Mouse (Mus musculus): Measurements from ENCODE around the gene Plekha7. TPM values are rescaled to one million over a fixed set of nuclear protein-coding genes. Genes with fewer than 3 reads are reported as not detected.

The Plekha7 gene
- polyA plus RNA-seq, 1 experiment, result not detected

GRCm38 (mm10) chr7:116206806-116207571 is 101.2 kb downstream of the Plekha7 start:
- Histone ChIP-seq H3K4me3 (ENCODE audit: insufficient read depth, low read depth, low read length) (no peak overlapping the region), H3K4me1 (ENCODE audit: control insufficient read depth, insufficient read depth, low read length) (peaks cover 13% of the 10 kb centered on the region), H3K27ac (ENCODE audit: insufficient read depth, low read depth, low read length) (no peak overlapping the region)
- WGBS, result 76% methylated on average over 7 of the region's 7 CpGs
- no peak for TF ChIP-seq POLR2A (IDR thresholded peaks at IDR 0.05; ENCODE audit: insufficient read depth, low read depth, low read length)
- TF ChIP-seq CTCF (IDR thresholded peaks at IDR 0.05; ENCODE audit: insufficient read depth, low read depth, low read length), result no peak

DNA sequence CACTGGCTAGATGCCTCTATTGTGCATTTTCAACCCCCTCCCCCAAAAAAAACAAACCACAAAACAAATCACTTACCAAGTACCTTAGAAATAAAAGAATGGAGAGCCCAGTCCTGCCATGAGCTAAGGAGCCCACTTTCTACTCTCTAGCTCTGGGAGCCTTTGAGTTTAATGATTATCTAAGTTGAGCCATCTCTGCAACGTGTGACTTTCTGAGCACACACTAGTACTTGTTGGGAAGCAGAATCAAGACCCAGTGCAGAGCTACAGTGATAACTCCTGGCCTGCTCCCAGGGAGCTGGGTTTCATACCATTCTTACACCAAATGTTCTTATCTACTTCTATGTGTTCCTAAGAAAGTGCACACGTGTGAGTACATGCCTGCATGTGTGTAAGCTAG is 102.7 kb downstream of the Plekha7 start:
- Histone ChIP-seq H3K27ac (ENCODE audit: insufficient read depth, low read depth, low read length) (no peak overlapping the region), H3K4me1 (ENCODE audit: control insufficient read depth, insufficient read depth, low read length) (peaks cover 11% of the 10 kb centered on the region), H3K4me3 (ENCODE audit: insufficient read depth, low read depth, low read length) (no peak overlapping the region)
- no peak for TF ChIP-seq CTCF (IDR thresholded peaks at IDR 0.05; ENCODE audit: insufficient read depth, low read depth, low read length)
- no peak for TF ChIP-seq POLR2A (IDR thresholded peaks at IDR 0.05; ENCODE audit: insufficient read depth, low read depth, low read length)
- WGBS, result 93% methylated on average over 2 of the region's 2 CpGs

DNA sequence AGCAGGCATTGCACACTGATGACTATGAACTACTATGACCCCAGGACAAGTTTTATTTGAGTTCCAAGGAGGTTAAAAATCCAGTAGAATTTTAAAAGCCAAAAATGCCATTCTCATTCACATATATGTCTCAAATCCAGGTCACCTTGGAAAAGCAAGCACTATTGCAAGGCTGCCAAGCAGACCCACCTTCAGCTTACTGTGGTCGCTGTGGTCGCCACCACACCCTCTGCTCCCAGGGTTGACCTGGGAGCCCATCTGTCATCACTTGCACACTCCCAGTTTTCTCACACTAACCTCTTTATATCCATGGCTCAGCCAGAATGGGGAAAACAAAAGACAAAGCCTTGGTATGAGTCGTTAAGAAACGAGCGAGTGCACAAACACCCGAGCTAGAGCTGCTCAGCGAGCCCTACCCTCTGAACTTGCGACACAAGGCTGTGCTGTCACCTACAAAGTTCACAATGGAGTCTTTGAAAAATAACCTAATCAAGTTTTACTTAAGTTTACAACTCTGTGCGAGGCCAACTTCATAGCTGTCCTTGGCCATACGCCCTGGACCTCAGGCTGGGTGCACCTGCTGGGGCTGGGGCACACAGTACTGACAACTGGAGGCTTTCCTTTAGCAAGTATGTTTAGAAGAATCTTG is 106.0 kb downstream of the Plekha7 start:
- 64% methylated on average over 10 of the region's 10 CpGs for WGBS
- TF ChIP-seq POLR2A (IDR thresholded peaks at IDR 0.05; ENCODE audit: insufficient read depth, low read depth, low read length) (no peak), CTCF (IDR thresholded peaks at IDR 0.05; ENCODE audit: insufficient read depth, low read depth, low read length) (no peak)
- Histone ChIP-seq H3K4me1 (ENCODE audit: control insufficient read depth, insufficient read depth, low read length) (peaks cover 12% of the 10 kb centered on the region), H3K27ac (ENCODE audit: insufficient read depth, low read depth, low read length) (no peak overlapping the region), H3K4me3 (ENCODE audit: insufficient read depth, low read depth, low read length) (no peak overlapping the region)

- 90% methylated on average over 1 of the region's 1 CpGs for WGBS
- no peak for TF ChIP-seq POLR2A (IDR thresholded peaks at IDR 0.05; ENCODE audit: insufficient read depth, low read depth, low read length)
- no peak for TF ChIP-seq CTCF (IDR thresholded peaks at IDR 0.05; ENCODE audit: insufficient read depth, low read depth, low read length)
- no peak overlapping the region for H3K4me3 ChIP-seq (ENCODE audit: insufficient read depth, low read depth, low read length)
- no peak overlapping the region for H3K27ac ChIP-seq (ENCODE audit: insufficient read depth, low read depth, low read length)
- peaks cover 12% of the 10 kb centered on the region for H3K4me1 ChIP-seq (ENCODE audit: control insufficient read depth, insufficient read depth, low read length)
These were observed 107.2 kb downstream of the Plekha7 start for GRCm38 (mm10) chr7:116200951-116201351.

DNA sequence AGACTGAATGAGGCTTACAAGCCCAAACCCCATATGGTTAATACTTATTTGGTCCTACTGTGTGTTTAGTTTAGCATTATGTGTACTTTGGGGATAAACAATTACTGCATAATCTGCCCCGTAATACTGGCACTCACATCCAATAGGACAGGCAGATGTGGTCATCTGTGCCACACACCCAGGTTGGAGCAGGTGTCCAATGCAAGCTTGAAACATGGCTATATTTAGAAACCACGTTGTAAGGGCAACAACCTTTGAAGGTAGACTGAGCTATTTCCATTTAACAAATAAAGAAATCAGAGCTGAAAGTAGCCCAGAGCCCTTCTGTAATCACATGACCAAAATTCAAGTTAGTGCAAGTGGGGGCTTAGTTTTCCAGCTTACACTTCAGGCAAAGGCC is 107.6 kb downstream of the Plekha7 start:
- H3K4me3 ChIP-seq (ENCODE audit: insufficient read depth, low read depth, low read length), result no peak overlapping the region
- peaks cover 12% of the 10 kb centered on the region for H3K4me1 ChIP-seq (ENCODE audit: control insufficient read depth, insufficient read depth, low read length)
- TF ChIP-seq CTCF (IDR thresholded peaks at IDR 0.05; ENCODE audit: insufficient read depth, low read depth, low read length) (no peak), POLR2A (IDR thresholded peaks at IDR 0.05; ENCODE audit: insufficient read depth, low read depth, low read length) (no peak)
- 83% methylated on average over 2 of the region's 2 CpGs for WGBS
- no peak overlapping the region for H3K27ac ChIP-seq (ENCODE audit: insufficient read depth, low read depth, low read length)

- WGBS, result 58% methylated on average over 2 of the region's 2 CpGs
- TF ChIP-seq POLR2A (IDR thresholded peaks at IDR 0.05; ENCODE audit: insufficient read depth, low read depth, low read length) (no peak), CTCF (IDR thresholded peaks at IDR 0.05; ENCODE audit: insufficient read depth, low read depth, low read length) (no peak)
- H3K27ac ChIP-seq (ENCODE audit: insufficient read depth, low read depth, low read length), result no peak overlapping the region
- H3K4me3 ChIP-seq (ENCODE audit: insufficient read depth, low read depth, low read length), result no peak overlapping the region
- H3K4me1 ChIP-seq (ENCODE audit: control insufficient read depth, insufficient read depth, low read length), result peaks cover 12% of the 10 kb centered on the region
These were observed 109.3 kb downstream of the Plekha7 start for GRCm38 (mm10) chr7:116198902-116199301.

- TF ChIP-seq POLR2A (IDR thresholded peaks at IDR 0.05; ENCODE audit: insufficient read depth, low read depth, low read length), result no peak
- no peak for TF ChIP-seq CTCF (IDR thresholded peaks at IDR 0.05; ENCODE audit: insufficient read depth, low read depth, low read length)
- WGBS, result 35% methylated on average over 7 of the region's 7 CpGs
- H3K4me1 ChIP-seq (ENCODE audit: control insufficient read depth, insufficient read depth, low read length), result peaks cover 12% of the 10 kb centered on the region
- H3K4me3 ChIP-seq (ENCODE audit: insufficient read depth, low read depth, low read length), result no peak overlapping the region
- no peak overlapping the region for H3K27ac ChIP-seq (ENCODE audit: insufficient read depth, low read depth, low read length)
These were observed 109.8 kb downstream of the Plekha7 start for GRCm38 (mm10) chr7:116198407-116198806.

GRCm38 (mm10) chr7:116196974-116197679 is 111.0 kb downstream of the Plekha7 start:
- H3K4me1 ChIP-seq (ENCODE audit: control insufficient read depth, insufficient read depth, low read length), result peaks cover 12% of the 10 kb centered on the region
- no peak for TF ChIP-seq CTCF (IDR thresholded peaks at IDR 0.05; ENCODE audit: insufficient read depth, low read depth, low read length)
- H3K27ac ChIP-seq (ENCODE audit: insufficient read depth, low read depth, low read length), result no peak overlapping the region
- 76% methylated on average over 8 of the region's 8 CpGs for WGBS
- H3K4me3 ChIP-seq (ENCODE audit: insufficient read depth, low read depth, low read length), result no peak overlapping the region

GRCm38 (mm10) chr7:116194996-116195395 is 113.2 kb downstream of the Plekha7 start:
- no peak overlapping the region for H3K27ac ChIP-seq (ENCODE audit: insufficient read depth, low read depth, low read length)
- TF ChIP-seq CTCF (IDR thresholded peaks at IDR 0.05; ENCODE audit: insufficient read depth, low read depth, low read length) (no peak), POLR2A (IDR thresholded peaks at IDR 0.05; ENCODE audit: insufficient read depth, low read depth, low read length) (no peak)
- 92% methylated on average over 7 of the region's 7 CpGs for WGBS
- no peak overlapping the region for H3K4me3 ChIP-seq (ENCODE audit: insufficient read depth, low read depth, low read length)
- peaks cover 14% of the 10 kb centered on the region for H3K4me1 ChIP-seq (ENCODE audit: control insufficient read depth, insufficient read depth, low read length)

All from olfactory bulb, adult 2 months (tissue).